Mouse (Mus musculus) limb, embryonic 12.5 days (tissue): ENCODE measurements around the gene Gm20388. TPM values are rescaled to one million over a fixed set of nuclear protein-coding genes. Genes with fewer than 3 reads are reported as not detected.

Experiments used
- ATAC-seq: fragments of 200-750 bp; cut with Nextera tagmentation; 2 replicates; pipeline ENCODE4 v1.8.0; 2017; ENCODE audit warnings: low read depth, moderate TSS enrichment; ENCODE audit not compliant: insufficient number of reproducible peaks, insufficient read depth, low FRiP score, low TSS enrichment
- H3K27ac ChIP-seq: fragments of 300-500 bp; sonication (generic); 2 replicates; pipeline ENCODE4 v1.5.1; 2016; ENCODE audit warnings: mild to moderate bottlenecking, moderate library complexity
- H3K27me3 ChIP-seq: fragments of 300-500 bp; sonication (generic); 2 replicates; pipeline ENCODE4 v1.6.1; 2016; ENCODE audit warnings: mild to moderate bottlenecking, moderate library complexity
- H3K36me3 ChIP-seq: fragments of 300-500 bp; sonication (generic); 2 replicates; pipeline ENCODE4 v1.6.1; 2016; ENCODE audit warnings: mild to moderate bottlenecking, moderate library complexity
- H3K4me1 ChIP-seq: fragments of 300-500 bp; sonication (generic); replicated peaks from 2 replicates; pipeline ENCODE4 v1.6.1; 2016
- H3K4me2 ChIP-seq: fragments of 300-500 bp; sonication (generic); 2 replicates; pipeline ENCODE4 v1.6.1; 2016; ENCODE audit warnings: mild to moderate bottlenecking, moderate library complexity
- H3K4me3 ChIP-seq: fragments of 300-500 bp; sonication (generic); replicated peaks from 2 replicates; pipeline ENCODE4 v1.5.1; 2016; ENCODE audit warnings: mild to moderate bottlenecking
- H3K9ac ChIP-seq: fragments of 300-500 bp; sonication (generic); replicated peaks from 2 replicates; pipeline ENCODE4 v1.6.1; 2016; ENCODE audit warnings: mild to moderate bottlenecking, moderate library complexity
- H3K9me3 ChIP-seq: fragments of 300-500 bp; sonication (generic); 2 replicates; pipeline ENCODE4 v1.6.1; 2016; ENCODE audit warnings: mild to moderate bottlenecking, moderate library complexity
- WGBS: fragments of 180-500 bp; shearing (Covaris S2); methylation state at CpG from one replicate; pipeline ENCODE4 v1.1.7; 2016; 5-methylcytosine and 5-hydroxymethylcytosine counted together
- polyA plus RNA-seq: library from polyadenylated mRNA; unstranded; fragments of >200 nt; fragmentation: Nextera tagmentation; extraction: Ambion mirVana; gene quantifications from 2 replicates; pipeline ENCODE4 v1.2.1, GENCODE M21; 2016

Gm20388 gene
- polyA plus RNA-seq, 1 experiment from 2014 or later, result not detected

DNA sequence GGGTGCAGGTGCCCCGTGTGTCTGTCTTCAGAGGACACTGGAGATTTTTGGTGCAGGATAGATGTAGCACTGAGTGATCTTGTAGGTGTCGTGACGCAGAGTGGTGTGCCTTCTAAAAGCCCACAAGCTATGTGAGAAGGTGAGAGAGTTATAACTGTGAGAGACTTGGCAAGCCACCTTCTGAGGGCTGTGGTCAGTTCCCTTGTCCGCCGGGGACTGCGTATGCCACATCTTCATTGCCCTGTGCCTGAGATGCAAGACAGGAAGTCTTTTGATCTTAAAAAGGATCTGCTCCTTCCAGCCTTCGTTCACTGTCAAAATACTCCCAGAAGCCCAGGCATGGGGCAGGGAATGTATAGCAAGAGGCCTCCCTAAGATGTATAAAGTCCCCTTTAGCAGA, 3432.3 kb downstream of the Gm20388 start:
- Histone ChIP-seq H3K9ac (no peak overlapping the region), H3K4me2 (no peak overlapping the region), H3K27me3 (no peaks in the 10 kb centered on the region), H3K4me1 (0 out of 2 replicates have a peak, but pooled peaks cover under 1% of the 10 kb centered on the region), H3K4me3 (no peak overlapping the region), H3K36me3 (no peaks in the 10 kb centered on the region), H3K9me3 (no peaks in the 10 kb centered on the region), H3K27ac (no peak overlapping the region)
- WGBS, result 66% methylated on average over 7 of the region's 7 CpGs
- no peak for ATAC-seq

DNA sequence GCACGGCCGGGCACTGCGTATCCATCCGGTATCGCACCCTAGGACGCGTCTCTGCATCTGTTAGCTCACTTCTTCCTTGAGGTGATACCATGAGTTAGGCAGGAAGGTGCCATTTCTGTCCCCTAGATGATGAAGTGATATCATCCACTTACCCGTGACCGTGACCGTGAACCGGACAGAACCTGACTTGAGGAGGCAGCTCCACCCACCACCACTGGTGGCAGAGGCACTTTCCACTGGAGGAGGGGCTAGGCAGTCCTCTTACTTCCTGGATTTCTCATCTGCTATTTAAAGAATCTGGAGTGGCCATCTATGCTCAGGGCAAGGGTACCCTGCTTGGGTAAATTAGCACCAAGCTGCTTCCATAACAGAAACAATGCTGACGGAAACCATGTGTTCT, 3432.8 kb downstream of the Gm20388 start:
- no peak for ATAC-seq
- H3K4me1 ChIP-seq, result peaks cover 5% of the 10 kb centered on the region
- no peak overlapping the region for H3K9ac ChIP-seq
- no peak overlapping the region for H3K4me2 ChIP-seq
- H3K9me3 ChIP-seq, result no peaks in the 10 kb centered on the region
- no peak overlapping the region for H3K27ac ChIP-seq
- H3K4me3 ChIP-seq, result no peak overlapping the region
- H3K36me3 ChIP-seq, result no peaks in the 10 kb centered on the region
- WGBS, result 85% methylated on average over 12 of the region's 12 CpGs
- H3K27me3 ChIP-seq, result no peaks in the 10 kb centered on the region

DNA sequence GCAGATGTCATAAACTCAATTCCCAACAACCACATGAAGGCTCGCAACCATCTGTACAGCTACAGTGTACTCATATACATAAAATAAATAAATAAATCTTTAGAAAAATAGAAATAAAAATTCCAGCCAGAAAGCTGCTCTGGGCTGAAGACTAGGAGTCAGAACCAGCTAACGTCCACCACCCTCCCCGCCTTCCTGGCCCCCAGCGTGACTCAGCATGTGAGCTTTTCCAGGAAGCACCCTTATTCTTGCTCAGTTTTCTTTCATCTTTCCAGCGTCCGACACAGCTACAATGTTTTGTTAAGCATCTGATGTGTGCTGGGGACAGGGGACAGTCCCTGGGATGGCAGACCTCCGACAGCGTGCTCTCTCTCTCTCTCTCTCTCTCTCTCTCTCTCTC, 3434.5 kb downstream of the Gm20388 start:
- H3K27me3 ChIP-seq, result no peaks in the 10 kb centered on the region

DNA sequence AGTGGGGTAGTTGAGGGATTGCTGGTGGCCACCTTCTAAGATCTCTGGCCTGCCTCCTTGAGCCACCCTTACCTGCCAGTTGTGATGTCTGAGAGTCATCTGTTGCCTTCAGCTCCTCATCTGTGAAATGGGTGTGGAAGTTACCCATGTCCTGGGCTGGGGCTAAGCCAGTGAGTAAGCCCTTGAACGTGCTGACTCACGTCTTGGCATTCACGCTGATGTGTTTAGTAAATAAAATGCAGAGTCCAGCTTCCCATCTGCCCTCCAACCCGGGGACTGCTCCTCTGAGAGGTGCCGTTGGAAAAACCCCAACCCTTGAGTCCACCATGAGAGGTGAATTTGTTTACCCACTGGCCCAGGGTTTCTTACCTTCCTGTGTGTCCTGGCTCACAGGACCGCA, 3435.2 kb downstream of the Gm20388 start:
- Histone ChIP-seq H3K9me3 (no peaks in the 10 kb centered on the region), H3K4me3 (no peak overlapping the region), H3K4me1 (peaks cover 12% of the 10 kb centered on the region), H3K4me2 (no peak overlapping the region), H3K27ac (no peak overlapping the region), H3K36me3 (no peaks in the 10 kb centered on the region), H3K9ac (no peak overlapping the region), H3K27me3 (no peaks in the 10 kb centered on the region)
- ATAC-seq, result no peak
- WGBS, result 81% methylated on average over 6 of the region's 6 CpGs

More for the DNA sequence above, 3434.5 kb downstream of the Gm20388 start:
- H3K4me3 ChIP-seq, result no peak overlapping the region
- no peaks in the 10 kb centered on the region for H3K36me3 ChIP-seq
- WGBS, result 78% methylated on average over 8 of the region's 8 CpGs
- H3K27ac ChIP-seq, result no peak overlapping the region
- ATAC-seq, result no peak
- peaks cover 12% of the 10 kb centered on the region for H3K4me1 ChIP-seq
- no peaks in the 10 kb centered on the region for H3K9me3 ChIP-seq
- H3K9ac ChIP-seq, result no peak overlapping the region
- no peak overlapping the region for H3K4me2 ChIP-seq

DNA sequence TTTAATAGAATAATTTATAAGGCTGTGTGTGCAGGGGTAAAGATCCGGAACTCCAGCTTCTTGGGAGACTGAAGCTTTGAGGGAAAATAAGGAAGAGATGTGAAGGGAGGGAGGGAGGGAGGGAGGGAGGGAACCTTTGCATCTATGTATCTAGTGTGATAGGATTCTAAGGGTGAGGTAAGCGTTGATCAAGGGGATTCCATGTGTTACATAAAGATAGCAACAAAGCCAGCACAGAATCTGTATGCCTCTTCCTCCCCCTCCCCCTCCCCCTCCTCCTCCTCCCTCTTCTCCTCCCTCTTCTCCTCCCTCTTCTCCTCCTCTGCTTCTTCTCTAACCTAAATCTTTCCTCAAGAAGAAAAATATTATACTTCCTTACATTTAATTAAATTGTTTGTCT, 3436.7 kb downstream of the Gm20388 start:
- Histone ChIP-seq H3K27ac (no peak overlapping the region), H3K9ac (no peak overlapping the region), H3K4me2 (no peak overlapping the region), H3K4me1 (peaks cover 12% of the 10 kb centered on the region), H3K9me3 (no peaks in the 10 kb centered on the region), H3K27me3 (no peaks in the 10 kb centered on the region), H3K36me3 (no peaks in the 10 kb centered on the region), H3K4me3 (no peak overlapping the region)
- 90% methylated on average over 2 of the region's 2 CpGs for WGBS
- no peak for ATAC-seq

DNA sequence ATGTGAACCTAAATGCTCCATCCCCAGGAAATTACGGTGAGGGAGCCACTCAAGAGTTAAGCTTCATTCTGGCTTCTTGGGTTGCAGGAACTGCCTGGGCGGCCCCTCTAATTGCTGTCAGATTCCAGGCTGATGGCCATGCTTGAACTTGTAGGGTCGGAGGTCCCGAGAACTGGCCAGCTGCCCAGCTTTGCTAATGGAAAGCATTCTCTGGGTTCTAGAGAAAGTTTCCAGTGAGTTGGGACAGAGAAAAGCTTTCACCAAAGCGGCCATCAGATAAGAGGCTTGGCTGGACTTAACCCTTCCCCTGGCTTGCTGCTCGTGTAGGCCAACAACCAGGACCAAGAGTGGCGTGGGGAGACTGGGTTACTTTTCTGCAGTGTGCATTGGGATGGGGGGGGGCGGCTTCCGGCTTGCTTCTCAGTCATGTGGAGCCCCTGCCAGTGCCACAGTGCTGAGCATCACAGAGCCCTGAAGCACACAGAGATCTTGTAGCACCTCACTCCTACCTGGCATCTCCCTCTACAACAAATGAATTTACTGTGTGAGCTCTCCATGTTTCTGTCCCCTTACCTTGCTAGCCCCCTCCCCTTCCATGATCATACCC, 3437.7 kb downstream of the Gm20388 start:
- H3K36me3 ChIP-seq, result no peaks in the 10 kb centered on the region
- ATAC-seq, result no peak
- no peak overlapping the region for H3K9ac ChIP-seq
- peaks cover 6% of the 10 kb centered on the region; the same call in 1 of the 2 replicates for H3K27me3 ChIP-seq
- H3K9me3 ChIP-seq, result no peaks in the 10 kb centered on the region
- peaks cover 12% of the 10 kb centered on the region for H3K4me1 ChIP-seq
- WGBS, result 32% methylated on average over 9 of the region's 9 CpGs
- H3K27ac ChIP-seq, result peak overlapping the region; percentile 30; the same call in 1 of the 2 replicates
- H3K4me2 ChIP-seq, result no peak overlapping the region; the same call in 1 of the 2 replicates
- H3K4me3 ChIP-seq, result no peak overlapping the region

DNA sequence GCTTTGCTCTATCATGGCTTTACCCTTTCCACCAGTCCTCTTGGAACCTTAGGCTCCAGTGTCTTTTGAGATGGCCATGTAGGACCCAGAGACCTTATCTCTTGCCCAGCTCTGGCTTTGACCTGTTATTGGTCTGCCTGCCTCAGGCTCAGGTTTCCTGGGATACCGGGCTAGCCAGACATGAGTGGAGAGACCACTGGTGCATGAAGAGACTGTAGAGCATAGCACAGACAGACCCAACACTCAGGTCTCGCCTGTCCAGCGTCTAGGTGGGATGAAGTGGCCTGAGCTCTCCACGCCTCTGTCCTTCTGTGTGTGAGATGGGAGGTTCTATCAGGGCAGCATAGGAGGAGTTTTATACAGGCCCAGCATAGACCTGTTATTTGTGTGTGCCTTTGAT, 3438.4 kb downstream of the Gm20388 start:
- WGBS, result 83% methylated on average over 4 of the region's 4 CpGs
- no peaks in the 10 kb centered on the region for H3K9me3 ChIP-seq
- no peak for ATAC-seq
- no peak overlapping the region for H3K4me2 ChIP-seq
- no peak overlapping the region for H3K9ac ChIP-seq
- peaks cover 13% of the 10 kb centered on the region; the same call in 1 of the 2 replicates for H3K27me3 ChIP-seq
- H3K4me1 ChIP-seq, result peaks cover 14% of the 10 kb centered on the region
- no peak overlapping the region for H3K4me3 ChIP-seq
- H3K27ac ChIP-seq, result no peak overlapping the region
- no peaks in the 10 kb centered on the region for H3K36me3 ChIP-seq

DNA sequence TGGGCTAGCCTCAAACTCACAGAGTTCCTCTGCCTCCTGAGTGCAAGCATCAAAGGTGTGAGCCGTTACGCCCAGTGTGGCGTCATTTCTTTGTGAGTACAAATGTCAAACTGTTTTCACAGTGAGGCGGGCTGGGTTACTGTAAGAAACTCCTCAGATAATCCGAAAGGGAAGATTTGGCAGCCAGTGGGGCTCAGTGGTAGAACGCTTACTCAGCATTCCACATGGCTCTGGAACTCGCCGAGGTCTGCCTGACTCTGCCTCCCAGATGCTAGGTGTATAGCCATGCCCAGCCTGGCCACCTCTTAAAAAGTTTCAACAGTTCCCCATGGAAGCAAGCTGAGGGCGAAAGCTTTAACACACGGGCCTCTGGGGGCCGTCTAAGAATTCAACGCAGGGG, 3441.5 kb downstream of the Gm20388 start:
- H3K4me2 ChIP-seq, result no peak overlapping the region
- WGBS, result 85% methylated on average over 12 of the region's 12 CpGs
- H3K27ac ChIP-seq, result no peak overlapping the region
- ATAC-seq, result no peak
- no peak overlapping the region for H3K9ac ChIP-seq
- H3K4me1 ChIP-seq, result peaks cover 14% of the 10 kb centered on the region
- peaks cover 17% of the 10 kb centered on the region; the same call in 1 of the 2 replicates for H3K27me3 ChIP-seq
- H3K9me3 ChIP-seq, result no peaks in the 10 kb centered on the region
- no peak overlapping the region for H3K4me3 ChIP-seq
- no peaks in the 10 kb centered on the region for H3K36me3 ChIP-seq

DNA sequence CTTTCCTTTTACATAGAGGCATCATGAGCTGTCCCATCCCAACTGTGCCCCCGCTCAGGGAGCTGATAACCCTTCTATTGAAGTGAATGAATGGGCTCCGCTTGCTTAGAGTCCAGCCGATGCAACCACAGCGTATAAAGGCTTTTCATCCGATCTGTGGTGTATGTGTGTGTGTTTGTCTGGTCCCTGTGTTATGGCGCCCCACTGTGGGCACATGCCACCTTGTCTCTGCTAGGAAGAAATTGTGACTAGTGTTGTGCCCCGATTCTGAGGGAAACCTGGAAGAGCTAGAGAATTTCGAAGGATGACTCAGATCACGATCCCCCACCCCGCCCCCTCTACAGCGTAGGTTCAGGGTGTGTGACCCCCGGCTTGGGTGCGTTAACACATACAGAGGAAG, 3442.1 kb downstream of the Gm20388 start:
- H3K4me1 ChIP-seq, result peaks cover 14% of the 10 kb centered on the region
- 71% methylated on average over 13 of the region's 13 CpGs for WGBS
- no peak for ATAC-seq

DNA sequence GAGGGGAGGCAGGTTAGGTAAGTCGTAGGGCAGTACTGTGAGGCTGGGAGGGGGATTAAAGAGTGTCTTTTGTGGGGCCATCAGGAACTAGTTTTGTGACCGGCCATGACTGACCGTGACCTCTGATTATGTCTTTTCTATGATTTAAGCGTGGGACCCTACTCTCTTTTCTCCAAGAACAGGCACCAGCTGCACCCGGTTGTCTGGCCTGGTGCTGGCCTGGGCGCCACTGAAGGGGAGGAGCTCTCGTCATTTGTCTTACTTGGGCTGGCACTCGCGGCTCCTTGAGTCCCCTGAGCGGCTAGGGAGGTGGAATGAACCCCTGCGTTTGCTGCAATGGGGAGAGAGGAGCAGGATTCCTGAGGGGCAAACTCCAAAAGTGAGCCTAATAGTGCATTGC, 3442.6 kb downstream of the Gm20388 start:
- H3K36me3 ChIP-seq, result no peaks in the 10 kb centered on the region
- peaks cover 11% of the 10 kb centered on the region for H3K4me1 ChIP-seq
- no peak overlapping the region for H3K27ac ChIP-seq
- H3K27me3 ChIP-seq, result peaks cover 17% of the 10 kb centered on the region; the same call in 1 of the 2 replicates
- ATAC-seq, result no peak
- H3K9me3 ChIP-seq, result no peaks in the 10 kb centered on the region
- H3K9ac ChIP-seq, result no peak overlapping the region
- no peak overlapping the region for H3K4me3 ChIP-seq
- WGBS, result 41% methylated on average over 11 of the region's 11 CpGs
- no peak overlapping the region for H3K4me2 ChIP-seq

More for the DNA sequence above, 3442.1 kb downstream of the Gm20388 start:
- H3K4me3 ChIP-seq, result no peak overlapping the region
- no peak overlapping the region for H3K4me2 ChIP-seq
- H3K27ac ChIP-seq, result no peak overlapping the region
- H3K27me3 ChIP-seq, result peaks cover 17% of the 10 kb centered on the region; the same call in 1 of the 2 replicates
- no peak overlapping the region for H3K9ac ChIP-seq
- no peaks in the 10 kb centered on the region for H3K36me3 ChIP-seq
- no peaks in the 10 kb centered on the region for H3K9me3 ChIP-seq

DNA sequence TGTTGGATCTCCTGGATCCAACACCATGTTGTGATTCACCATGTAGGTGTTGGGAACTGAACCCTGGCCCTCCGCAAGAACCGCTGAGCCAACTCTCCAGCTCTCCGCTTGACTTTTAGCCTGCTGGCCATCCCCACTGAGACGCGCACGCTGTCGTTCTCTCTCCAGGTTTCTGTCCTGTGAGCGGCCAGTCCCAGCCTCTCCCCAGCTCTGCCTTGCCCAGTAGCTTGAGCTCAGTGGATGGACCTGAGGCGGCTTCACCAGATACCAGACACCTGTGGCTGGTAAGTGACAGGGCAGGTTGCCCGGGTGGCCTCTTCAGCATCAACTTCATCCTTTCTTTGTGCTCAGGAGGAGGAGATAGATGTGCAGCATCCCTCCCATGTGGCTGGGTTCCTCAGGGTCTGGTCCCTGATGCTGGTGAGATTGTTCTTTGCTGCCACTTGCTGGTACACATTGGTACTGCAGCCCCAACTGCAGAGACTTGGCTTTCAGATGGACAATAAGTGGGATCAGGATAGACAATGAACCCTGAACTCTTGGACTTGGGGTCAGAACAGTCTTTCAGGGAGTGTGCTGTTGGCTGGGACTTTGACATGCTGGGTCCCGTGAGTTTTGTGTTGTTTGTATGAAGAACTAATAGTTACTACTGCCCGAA, 3450.6 kb downstream of the Gm20388 start:
- Histone ChIP-seq H3K36me3 (no peaks in the 10 kb centered on the region), H3K27ac (no peak overlapping the region), H3K27me3 (no peaks in the 10 kb centered on the region), H3K4me1 (no peaks in the 10 kb centered on the region), H3K9me3 (no peaks in the 10 kb centered on the region), H3K4me2 (no peak overlapping the region), H3K9ac (no peak overlapping the region), H3K4me3 (no peak overlapping the region)
- ATAC-seq, result no peak
- WGBS, result 44% methylated on average over 12 of the region's 12 CpGs
